Mouse (Mus musculus): ENCODE measurements around the gene Kcng4.

Kcng4 gene

DNA sequence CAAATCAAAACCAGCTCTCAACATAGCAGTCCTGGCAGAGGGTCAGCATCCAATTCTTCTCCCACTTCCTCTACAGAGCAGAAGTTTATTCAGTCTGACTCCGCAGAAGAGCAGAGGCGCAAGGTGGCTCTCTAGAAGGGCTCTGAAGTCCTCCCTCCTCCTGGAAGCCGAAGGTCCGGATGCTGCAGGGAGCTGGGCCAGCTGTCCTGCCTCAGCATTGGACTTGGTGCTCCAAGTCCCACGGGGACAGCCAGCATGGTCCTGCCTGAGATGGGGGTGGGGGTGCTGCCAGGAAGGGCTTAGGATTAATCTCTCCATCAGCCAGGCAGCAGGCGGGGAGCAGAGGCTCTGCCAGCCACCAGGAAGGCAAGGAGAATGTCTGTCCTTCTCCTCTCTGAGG is at the start of gene Kcng4:
Gene Kcng4, minus strand, starts transcription at position 303 of the 400 bp plus-strand sequence.
- DNase-seq, result no peak

GRCm38 (mm10) chr8:119679184-119679583 is 43.7 kb upstream of the Kcng4 start:
- DNase-seq, result no peak

GRCm38 (mm10) chr8:119678138-119678843 is 42.8 kb upstream of the Kcng4 start:
- DNase-seq, result peak; percentile 43

DNA sequence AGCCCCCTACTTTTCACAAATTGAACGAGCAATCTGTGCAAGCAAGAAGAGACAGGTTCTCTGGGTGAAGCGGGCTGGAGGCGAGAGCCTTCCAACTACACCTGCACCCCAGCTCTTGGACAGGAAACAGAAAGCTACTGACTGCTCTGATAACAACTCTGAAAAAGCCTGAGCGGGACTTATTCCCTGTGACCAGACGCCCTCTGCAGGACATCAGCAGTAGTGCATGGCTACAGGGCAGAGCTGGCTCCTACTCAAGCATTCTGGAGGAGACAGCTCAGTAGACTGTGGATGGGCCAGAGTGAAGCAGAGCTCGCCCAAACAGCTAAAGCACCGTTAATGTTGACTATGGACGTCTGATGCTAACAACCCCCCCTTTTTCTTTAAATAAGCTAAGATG is 40.9 kb upstream of the Kcng4 start:
- peak; percentile 87 for DNase-seq

GRCm38 (mm10) chr8:119675457-119675856 is 40.0 kb upstream of the Kcng4 start:
- DNase-seq, result no peak

DNA sequence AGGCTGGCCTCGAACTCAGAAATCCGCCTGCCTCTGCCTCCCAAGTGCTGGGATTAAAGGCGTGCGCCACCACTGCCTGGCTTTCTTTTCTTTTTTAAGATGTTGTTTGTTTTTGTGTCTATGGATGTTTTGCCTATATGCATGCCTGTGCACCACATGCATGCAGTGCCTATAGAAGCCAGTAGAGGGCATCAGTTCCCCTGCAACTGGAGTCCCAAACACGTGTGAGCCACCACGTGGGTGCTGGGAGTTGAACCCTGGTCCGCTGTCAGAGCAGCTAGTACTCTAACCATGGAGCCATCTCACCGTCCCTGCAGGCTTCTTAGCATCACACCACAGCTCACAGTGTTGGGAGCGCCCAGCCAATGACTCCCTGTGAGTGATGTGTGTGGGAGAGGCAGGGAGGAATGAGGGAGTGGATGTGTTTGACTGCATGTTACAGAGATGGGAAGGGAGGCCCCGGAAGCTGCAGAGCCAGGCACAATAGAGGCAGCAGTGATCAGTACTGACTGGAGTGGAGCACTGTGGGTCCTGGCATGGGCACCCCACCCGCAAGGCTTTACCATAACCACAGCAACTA is 38.6 kb upstream of the Kcng4 start:
- no peak for DNase-seq

GRCm38 (mm10) chr8:119670419-119671091 is 35.1 kb upstream of the Kcng4 start:
- no peak for DNase-seq

GRCm38 (mm10) chr8:119669284-119669683 is 33.8 kb upstream of the Kcng4 start:
- DNase-seq, result peak; percentile 26

DNA sequence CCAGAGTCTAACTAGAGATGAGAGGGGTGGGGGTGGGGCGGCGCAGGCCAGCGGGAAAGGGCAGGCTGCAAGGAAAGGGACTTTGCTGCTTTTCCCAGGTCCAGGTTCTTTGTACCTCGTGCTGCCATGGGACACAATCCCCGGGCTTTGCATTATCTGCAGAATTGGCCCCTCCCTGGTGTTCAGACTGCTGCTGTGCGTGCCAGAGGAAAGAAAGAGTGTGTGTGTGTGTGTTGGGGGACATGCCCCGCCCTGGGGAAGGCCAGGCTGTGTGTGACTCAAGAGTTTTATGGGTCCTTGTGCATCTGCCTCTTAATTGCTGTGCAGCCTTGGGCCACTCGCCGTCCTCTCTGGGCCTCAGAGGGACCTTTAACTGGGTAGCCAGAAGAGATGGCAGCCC is 33.0 kb upstream of the Kcng4 start:
- no peak for DNase-seq

DNA sequence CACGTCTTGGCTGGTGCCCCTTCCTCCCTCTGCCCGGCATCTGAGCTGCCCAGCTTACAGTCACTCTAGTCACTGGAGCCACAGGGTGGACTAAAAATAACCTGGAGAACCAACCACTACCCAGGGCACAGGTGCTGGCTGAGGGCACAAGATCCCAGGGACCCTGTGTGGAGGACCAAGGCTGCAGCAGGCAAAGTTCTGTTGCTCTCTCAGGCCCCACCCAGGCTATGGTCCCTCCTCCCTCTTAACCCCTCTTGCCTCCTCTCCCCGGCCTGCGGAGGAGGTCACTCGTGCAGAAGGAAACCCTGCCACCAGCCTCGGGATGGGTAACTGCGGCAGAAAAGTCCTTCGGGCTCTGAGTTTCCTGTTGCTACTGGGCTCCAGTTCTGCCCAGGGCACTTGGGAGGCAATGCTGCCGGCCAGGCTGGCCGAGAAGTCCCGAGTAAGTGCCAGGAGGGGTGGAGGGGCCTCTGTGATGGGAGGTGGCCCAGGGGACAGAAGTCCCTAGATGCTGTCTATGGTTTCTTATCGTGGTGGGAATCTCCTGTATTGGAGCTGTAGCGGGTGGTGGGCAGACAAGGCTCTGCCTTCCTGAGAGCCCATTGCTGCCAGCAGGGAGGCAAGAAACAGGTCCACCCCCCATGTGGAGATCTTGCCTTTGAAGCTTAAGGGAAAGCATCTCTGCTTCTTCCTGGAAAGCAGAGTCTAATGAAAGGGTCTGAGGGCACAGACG is 30.9 kb upstream of the Kcng4 start, which contains the start of gene Wfdc1:
Gene Wfdc1, plus strand, starts transcription at position 147 of the 733 bp plus-strand sequence.
- no peak for DNase-seq

DNA sequence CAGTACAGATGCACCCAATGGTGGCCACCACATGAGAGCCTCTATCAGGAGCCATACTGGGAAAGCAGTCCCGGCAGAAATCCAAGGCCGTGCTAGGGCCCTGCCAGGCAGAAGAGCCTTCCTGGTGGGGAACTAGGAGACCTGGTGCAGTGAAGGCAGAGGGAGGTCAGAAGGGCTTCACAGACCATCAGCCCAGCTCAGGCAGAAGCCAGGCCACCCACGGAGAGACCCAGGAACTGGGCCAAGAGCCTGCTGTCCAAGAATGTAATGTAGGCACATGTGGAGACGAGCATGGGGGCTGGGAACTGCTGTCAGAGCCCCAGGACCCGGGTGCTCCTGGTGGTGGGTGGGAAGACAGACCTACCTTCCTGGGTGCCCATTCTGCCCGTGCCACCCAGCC is 29.8 kb upstream of the Kcng4 start:
- DNase-seq, result no peak

GRCm38 (mm10) chr8:119663440-119663839 is 28.0 kb upstream of the Kcng4 start:
- DNase-seq, result no peak

- DNase-seq, result no peak
These were observed 26.4 kb upstream of the Kcng4 start for GRCm38 (mm10) chr8:119661892-119662291.

- no peak for DNase-seq
These were observed 25.6 kb upstream of the Kcng4 start for GRCm38 (mm10) chr8:119661081-119661480.

GRCm38 (mm10) chr8:119656709-119657464 is 21.4 kb upstream of the Kcng4 start:
- peak; percentile 32 for DNase-seq

DNA sequence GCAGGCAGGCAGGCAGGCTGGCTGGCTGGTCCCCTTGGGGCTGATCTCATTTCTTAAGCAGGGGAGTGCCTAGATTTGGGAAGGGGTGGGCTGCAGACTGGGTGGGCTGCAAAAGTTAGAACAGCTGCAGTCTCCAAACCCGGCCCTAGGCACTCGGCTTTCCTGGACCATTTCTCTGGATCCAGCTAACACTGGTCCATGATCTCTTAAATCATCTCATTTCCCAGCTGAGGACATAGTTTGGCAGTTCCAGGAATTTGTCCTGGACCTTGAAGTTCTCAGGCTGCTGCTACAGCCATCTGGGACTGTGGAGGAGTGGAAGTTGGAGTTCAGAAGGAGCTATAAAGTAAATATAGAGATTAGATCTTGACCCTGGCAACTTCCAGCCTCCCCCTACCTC is 15.8 kb upstream of the Kcng4 start:
- no peak for DNase-seq

DNA sequence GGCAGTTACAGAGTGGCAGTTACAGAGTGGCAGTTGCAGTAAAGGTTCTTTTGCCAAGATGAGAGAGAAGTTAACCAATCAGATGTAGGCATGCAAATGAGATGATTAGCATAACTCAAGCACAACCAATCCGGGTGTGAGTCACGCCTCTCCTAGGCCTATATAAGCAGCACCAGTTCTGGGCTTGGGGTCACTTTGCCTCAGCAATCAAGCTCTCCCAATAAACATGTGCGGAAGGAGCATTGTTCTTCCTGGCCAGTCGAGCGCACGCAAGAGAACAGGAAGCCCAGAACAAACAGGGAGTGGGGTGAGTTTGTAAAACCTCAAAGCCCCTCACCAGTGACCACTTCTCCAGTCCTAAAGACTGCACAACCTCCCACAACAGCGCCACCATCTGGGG is 11.4 kb upstream of the Kcng4 start:
- DNase-seq, result no peak

GRCm38 (mm10) chr8:119646197-119646596 is 10.7 kb upstream of the Kcng4 start:
- no peak for DNase-seq

DNA sequence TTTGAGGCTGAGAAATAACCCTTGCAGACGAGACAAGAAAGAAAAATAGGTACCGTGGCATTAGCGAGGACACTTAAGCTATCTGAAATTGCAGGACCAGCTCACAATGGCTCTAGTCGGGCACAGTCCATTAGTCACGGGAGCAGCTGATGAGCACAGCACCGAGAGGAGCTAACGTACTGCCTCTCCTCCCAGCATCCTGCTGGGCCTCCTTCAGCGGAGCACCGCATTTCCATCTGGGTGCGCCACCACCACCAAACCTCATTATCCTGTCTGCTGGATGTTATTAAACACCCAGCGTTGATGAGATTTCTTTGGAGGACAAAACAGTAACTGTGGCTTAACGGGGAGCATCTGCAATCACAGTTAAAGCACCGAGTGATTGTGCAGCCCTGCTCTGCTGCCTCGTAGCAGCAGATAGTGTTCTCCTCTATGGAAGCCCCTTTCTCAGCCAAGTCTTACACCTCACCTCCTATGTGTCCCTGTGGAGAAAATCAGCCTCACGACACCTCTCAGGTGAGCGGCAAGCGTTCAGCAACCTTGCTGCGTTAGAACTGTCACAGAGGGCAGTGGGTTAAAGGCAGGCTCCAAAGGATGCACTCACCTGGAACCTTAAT is 9.6 kb upstream of the Kcng4 start:
- no peak for DNase-seq

- no peak for DNase-seq
These were observed 9.0 kb upstream of the Kcng4 start for GRCm38 (mm10) chr8:119644429-119644960.

GRCm38 (mm10) chr8:119642960-119643359 is 7.5 kb upstream of the Kcng4 start:
- DNase-seq, result no peak

DNA sequence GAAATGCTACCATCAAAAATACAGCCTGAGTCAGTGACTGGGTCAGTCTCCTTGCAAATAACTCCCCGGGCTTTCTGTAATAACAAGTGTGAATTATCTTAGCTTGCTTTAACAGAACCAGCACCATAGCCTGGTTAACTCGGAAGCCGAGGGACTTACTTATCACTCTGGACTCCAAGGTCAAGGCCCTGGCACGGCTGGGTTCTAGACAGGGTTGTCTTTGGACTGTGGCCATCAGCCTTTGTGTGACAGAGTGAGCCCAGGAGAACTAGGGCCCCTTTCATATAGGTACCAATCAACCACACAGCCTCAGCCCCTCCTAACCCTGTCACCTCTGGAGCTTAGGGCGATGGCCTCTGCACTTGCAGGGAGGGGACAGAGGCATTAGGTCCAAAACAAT is 5.6 kb upstream of the Kcng4 start:
- DNase-seq, result no peak
